Mouse (Mus musculus): ENCODE measurements around the gene Gm5294.
A peak's percentile ranks its signal among the peaks of the same experiment; 100 is the strongest.

The Gm5294 gene

GRCm38 (mm10) chr5:138819780-138820179, at the start of gene Gm5294:
Gm5294 (plus strand) TSS chr5:138820080.
- no peak for DNase-seq

- DNase-seq = no peak
These were observed 44.8 kb upstream of the Gm5294 start for GRCm38 (mm10) chr5:138775096-138775495.

- peak; percentile 30 for DNase-seq
These were observed 43.5 kb upstream of the Gm5294 start for GRCm38 (mm10) chr5:138776346-138776745.

GRCm38 (mm10) chr5:138778731-138779463, 41.0 kb upstream of the Gm5294 start:
- DNase-seq = peak; percentile 37

- no peak for DNase-seq
These were observed 40.2 kb upstream of the Gm5294 start for GRCm38 (mm10) chr5:138779655-138780054.

- DNase-seq = no peak
These were observed 37.2 kb upstream of the Gm5294 start for GRCm38 (mm10) chr5:138782697-138783096.

- no peak for DNase-seq
These were observed 36.7 kb upstream of the Gm5294 start for GRCm38 (mm10) chr5:138783181-138783580.

GRCm38 (mm10) chr5:138785986-138786515, 33.8 kb upstream of the Gm5294 start:
- DNase-seq = no peak

GRCm38 (mm10) chr5:138787648-138788047, 32.2 kb upstream of the Gm5294 start:
- no peak for DNase-seq

- DNase-seq = peak; percentile 18
These were observed 31.2 kb upstream of the Gm5294 start for GRCm38 (mm10) chr5:138788481-138789211.

- DNase-seq = no peak
These were observed 28.9 kb upstream of the Gm5294 start for GRCm38 (mm10) chr5:138790954-138791480.

GRCm38 (mm10) chr5:138801588-138802116, 18.2 kb upstream of the Gm5294 start:
- DNase-seq = no peak

GRCm38 (mm10) chr5:138804286-138804685, 15.6 kb upstream of the Gm5294 start:
- DNase-seq = peak; percentile 9

- no peak for DNase-seq
These were observed 10.1 kb upstream of the Gm5294 start for GRCm38 (mm10) chr5:138809767-138810166.

- DNase-seq = no peak
These were observed 945 bp downstream of the Gm5294 start for GRCm38 (mm10) chr5:138820717-138821332.

GRCm38 (mm10) chr5:138825090-138825489, 5.2 kb downstream of the Gm5294 start:
- no peak for DNase-seq

GRCm38 (mm10) chr5:138833406-138833805, 13.5 kb downstream of the Gm5294 start:
- DNase-seq = no peak

- DNase-seq = no peak
These were observed 15.0 kb downstream of the Gm5294 start for GRCm38 (mm10) chr5:138834910-138835309.

GRCm38 (mm10) chr5:138840981-138841380, 21.1 kb downstream of the Gm5294 start:
- no peak for DNase-seq

- no peak for DNase-seq
These were observed 23.4 kb downstream of the Gm5294 start for GRCm38 (mm10) chr5:138843168-138843824.

GRCm38 (mm10) chr5:138846506-138846905, 26.6 kb downstream of the Gm5294 start:
- DNase-seq = no peak

GRCm38 (mm10) chr5:138848102-138848501, 28.2 kb downstream of the Gm5294 start:
- peak; percentile 75 for DNase-seq

All from cerebellum, adult 11-12 months (tissue).